Mouse (Mus musculus): ENCODE measurements at regions not wholly inside any gene's neighbourhood (a gene's known extent, or its start where the extent isn't known, plus 50 kb on each side); places are given as distances from the start of the nearest gene placed in this dataset.
"Not testable (repeated sequence)": the region's sequence is repeated elsewhere in the genome, so short reads cannot be mapped to it uniquely, and the experiment has no call there.

GRCm38 (mm10) chr5:77809844-77810243 lies 402.0 kb upstream of the Igfbp7 start:
- no peak for DNase-seq (ENCODE audit: low spot score in 2 of 2)

GRCm38 (mm10) chr5:77807726-77808125 lies 399.9 kb upstream of the Igfbp7 start:
- no peak for DNase-seq (ENCODE audit: low spot score in 2 of 2)

- DNase-seq (ENCODE audit: low spot score in 2 of 2): no peak
Observed at GRCm38 (mm10) chr5:77806334-77807157, 398.7 kb upstream of the Igfbp7 start.

GRCm38 (mm10) chr5:77805796-77806195 lies 398.0 kb upstream of the Igfbp7 start:
- no peak for DNase-seq (ENCODE audit: low spot score in 2 of 2)

GRCm38 (mm10) chr5:77805303-77805702 lies 397.5 kb upstream of the Igfbp7 start:
- DNase-seq (ENCODE audit: low spot score in 2 of 2): no peak

GRCm38 (mm10) chr5:77804113-77804512 lies 396.3 kb upstream of the Igfbp7 start:
- no peak for DNase-seq (ENCODE audit: low spot score in 2 of 2)

GRCm38 (mm10) chr5:77803562-77803961 lies 395.7 kb upstream of the Igfbp7 start:
- no peak for DNase-seq (ENCODE audit: low spot score in 2 of 2)

GRCm38 (mm10) chr5:77796960-77797359 lies 389.1 kb upstream of the Igfbp7 start:
- no peak for DNase-seq (ENCODE audit: low spot score in 2 of 2)

GRCm38 (mm10) chr5:77795766-77796165 lies 387.9 kb upstream of the Igfbp7 start:
- no peak for DNase-seq (ENCODE audit: low spot score in 2 of 2)

GRCm38 (mm10) chr5:77783953-77784352 lies 376.1 kb upstream of the Igfbp7 start:
- no peak for DNase-seq (ENCODE audit: low spot score in 2 of 2)

- DNase-seq (ENCODE audit: low spot score in 2 of 2): no peak
Observed at GRCm38 (mm10) chr5:77762426-77763042, 354.7 kb upstream of the Igfbp7 start.

- no peak for DNase-seq (ENCODE audit: low spot score in 2 of 2)
Observed at GRCm38 (mm10) chr5:77762013-77762412, 354.2 kb upstream of the Igfbp7 start.

GRCm38 (mm10) chr5:77748933-77749332 lies 341.1 kb upstream of the Igfbp7 start:
- DNase-seq (ENCODE audit: low spot score in 2 of 2): no peak

- no peak for DNase-seq (ENCODE audit: low spot score in 2 of 2)
Observed at GRCm38 (mm10) chr5:77746604-77747003, 338.8 kb upstream of the Igfbp7 start.

GRCm38 (mm10) chr5:77743467-77743866 lies 335.6 kb upstream of the Igfbp7 start:
- no peak for DNase-seq (ENCODE audit: low spot score in 2 of 2)

GRCm38 (mm10) chr5:77730286-77730685 lies 322.4 kb upstream of the Igfbp7 start:
- DNase-seq (ENCODE audit: low spot score in 2 of 2): not testable (repeated sequence)

- no peak for DNase-seq (ENCODE audit: low spot score in 2 of 2)
Observed at GRCm38 (mm10) chr5:77681592-77681991, 273.8 kb upstream of the Igfbp7 start.

GRCm38 (mm10) chr5:77672073-77672924 lies 264.5 kb upstream of the Igfbp7 start:
- no peak for DNase-seq (ENCODE audit: low spot score in 2 of 2)

GRCm38 (mm10) chr5:77663096-77663495 lies 255.3 kb upstream of the Igfbp7 start:
- DNase-seq (ENCODE audit: low spot score in 2 of 2): no peak

GRCm38 (mm10) chr5:77659016-77659415 lies 251.2 kb upstream of the Igfbp7 start:
- DNase-seq (ENCODE audit: low spot score in 2 of 2): no peak

- DNase-seq (ENCODE audit: low spot score in 2 of 2): no peak
Observed at GRCm38 (mm10) chr5:77644651-77645050, 236.8 kb upstream of the Igfbp7 start.

GRCm38 (mm10) chr5:77620402-77620801 lies 212.6 kb upstream of the Igfbp7 start:
- no peak for DNase-seq (ENCODE audit: low spot score in 2 of 2)

Measured in spleen, postnatal 4 days (tissue).